Mouse (Mus musculus) embryonic fibroblast, embryonic 13.5 days (primary cell): ENCODE data around the gene Rab3a.

ENCODE experiments used
- CTCF ChIP-seq: IDR thresholded peaks from 2 replicates; pipeline ENCODE4 v1.5.1; 2011; ENCODE audit warnings: mild to moderate bottlenecking, control low read depth, low read length, moderate library complexity, borderline replicate concordance; ENCODE audit not compliant: insufficient read depth
- POLR2A ChIP-seq: IDR thresholded peaks from 2 replicates; pipeline ENCODE4 v1.6.1; 2011; ENCODE audit warnings: low read depth, mild to moderate bottlenecking, control low read depth, low read length, moderate library complexity

DNA sequence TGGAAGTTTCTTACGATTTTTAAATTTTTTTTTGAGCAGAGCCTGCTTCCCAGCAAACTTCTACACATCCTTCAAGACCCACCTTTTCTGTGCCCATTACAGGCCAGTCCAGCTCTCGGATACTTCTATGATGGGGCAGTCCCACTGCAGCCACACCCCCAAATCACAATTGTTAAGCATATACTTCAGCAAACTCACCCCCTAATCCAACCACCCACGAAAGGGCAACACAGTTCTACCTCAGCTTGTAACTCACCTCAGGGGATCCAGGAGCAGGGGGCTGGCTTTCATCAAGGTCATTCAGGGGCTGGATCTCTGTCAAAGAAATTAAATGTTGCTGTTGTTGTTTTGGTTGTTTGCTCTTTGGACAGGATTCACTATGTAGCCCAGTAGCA lies 32.6 kb downstream of the Rab3a start:
- no peak for TF ChIP-seq POLR2A
- no peak for TF ChIP-seq CTCF
